Mouse (Mus musculus): ENCODE results near the gene Sipa1l1.
"Not testable (repeated sequence)": the region's sequence is repeated elsewhere in the genome, so short reads cannot be mapped to it uniquely, and the experiment has no call there.

The Sipa1l1 gene

GRCm38 (mm10) chr12:82474409-82474808, 305.3 kb downstream of the Sipa1l1 start:
- DNase-seq (ENCODE audit: low read depth, low spot score): no peak

GRCm38 (mm10) chr12:82476028-82476427, 306.9 kb downstream of the Sipa1l1 start:
- DNase-seq (ENCODE audit: low read depth, low spot score): no peak

GRCm38 (mm10) chr12:82476580-82476979, 307.5 kb downstream of the Sipa1l1 start:
- no peak for DNase-seq (ENCODE audit: low read depth, low spot score)

GRCm38 (mm10) chr12:82477826-82478225, 308.7 kb downstream of the Sipa1l1 start:
- DNase-seq (ENCODE audit: low read depth, low spot score): no peak

GRCm38 (mm10) chr12:82478256-82478655, 309.1 kb downstream of the Sipa1l1 start:
- no peak for DNase-seq (ENCODE audit: low read depth, low spot score)

- DNase-seq (ENCODE audit: low read depth, low spot score): no peak
Observed at GRCm38 (mm10) chr12:82479393-82479792, 310.3 kb downstream of the Sipa1l1 start.

- not testable (repeated sequence) for DNase-seq (ENCODE audit: low read depth, low spot score)
Observed at GRCm38 (mm10) chr12:82480425-82480824, 311.3 kb downstream of the Sipa1l1 start.

GRCm38 (mm10) chr12:82485466-82485865, 316.3 kb downstream of the Sipa1l1 start:
- no peak for DNase-seq (ENCODE audit: low read depth, low spot score)

- DNase-seq (ENCODE audit: low read depth, low spot score): peak; percentile 19
Observed at GRCm38 (mm10) chr12:82486829-82487560, 317.9 kb downstream of the Sipa1l1 start.

- peak; percentile 27 for DNase-seq (ENCODE audit: low read depth, low spot score)
Observed at GRCm38 (mm10) chr12:82489093-82489492, 320.0 kb downstream of the Sipa1l1 start.

GRCm38 (mm10) chr12:82489621-82490020, 320.5 kb downstream of the Sipa1l1 start:
- DNase-seq (ENCODE audit: low read depth, low spot score): no peak

- DNase-seq (ENCODE audit: low read depth, low spot score): no peak
Observed at GRCm38 (mm10) chr12:82492456-82492855, 323.3 kb downstream of the Sipa1l1 start.

- DNase-seq (ENCODE audit: low read depth, low spot score): not testable (repeated sequence)
Observed at GRCm38 (mm10) chr12:82493260-82493659, 324.1 kb downstream of the Sipa1l1 start.

GRCm38 (mm10) chr12:82495936-82496335, 326.8 kb downstream of the Sipa1l1 start:
- no peak for DNase-seq (ENCODE audit: low read depth, low spot score)

- peak; percentile 59 for DNase-seq (ENCODE audit: low read depth, low spot score)
Observed at GRCm38 (mm10) chr12:82497866-82498631, 328.9 kb downstream of the Sipa1l1 start.

- no peak for DNase-seq (ENCODE audit: low read depth, low spot score)
Observed at GRCm38 (mm10) chr12:82498701-82499100, 329.6 kb downstream of the Sipa1l1 start.

- DNase-seq (ENCODE audit: low read depth, low spot score): no peak
Observed at GRCm38 (mm10) chr12:82499731-82500130, 330.6 kb downstream of the Sipa1l1 start.
